Mouse (Mus musculus): ENCODE measurements at regions not wholly inside any gene's neighbourhood (a gene's known extent, or its start where the extent isn't known, plus 50 kb on each side); places are given as distances from the start of the nearest gene placed in this dataset.
"Not testable (repeated sequence)": the region's sequence is repeated elsewhere in the genome, so short reads cannot be mapped to it uniquely, and the experiment has no call there.

GRCm38 (mm10) chr10:26577087-26577486 lies 176.1 kb upstream of the Arhgap18 start:
- DNase-seq (ENCODE audit: low spot score): no peak

GRCm38 (mm10) chr10:26585106-26585505 lies 168.1 kb upstream of the Arhgap18 start:
- no peak for DNase-seq (ENCODE audit: low spot score)

- not testable (repeated sequence) for DNase-seq (ENCODE audit: low spot score)
Observed at GRCm38 (mm10) chr10:26607081-26607480, 146.1 kb upstream of the Arhgap18 start.

GRCm38 (mm10) chr10:26611246-26611645 lies 142.0 kb upstream of the Arhgap18 start:
- no peak for DNase-seq (ENCODE audit: low spot score)

GRCm38 (mm10) chr10:26630196-26630760 lies 122.9 kb upstream of the Arhgap18 start:
- DNase-seq (ENCODE audit: low spot score): no peak

GRCm38 (mm10) chr10:26632266-26632665 lies 121.0 kb upstream of the Arhgap18 start:
- no peak for DNase-seq (ENCODE audit: low spot score)

GRCm38 (mm10) chr10:26637459-26637858 lies 115.8 kb upstream of the Arhgap18 start:
- DNase-seq (ENCODE audit: low spot score): no peak

GRCm38 (mm10) chr10:26638056-26638455 lies 115.2 kb upstream of the Arhgap18 start:
- DNase-seq (ENCODE audit: low spot score): no peak

- DNase-seq (ENCODE audit: low spot score): no peak
Observed at GRCm38 (mm10) chr10:26639118-26639517, 114.1 kb upstream of the Arhgap18 start.

GRCm38 (mm10) chr10:26653103-26653502 lies 100.1 kb upstream of the Arhgap18 start:
- no peak for DNase-seq (ENCODE audit: low spot score)

GRCm38 (mm10) chr10:26664270-26664669 lies 89.0 kb upstream of the Arhgap18 start:
- no peak for DNase-seq (ENCODE audit: low spot score)

GRCm38 (mm10) chr10:26679500-26680227 lies 73.6 kb upstream of the Arhgap18 start:
- DNase-seq (ENCODE audit: low spot score): no peak

GRCm38 (mm10) chr10:26694761-26695160 lies 58.5 kb upstream of the Arhgap18 start:
- no peak for DNase-seq (ENCODE audit: low spot score)

- DNase-seq (ENCODE audit: low spot score): no peak
Observed at GRCm38 (mm10) chr10:26695212-26695933, 57.8 kb upstream of the Arhgap18 start.

Measured in layer of hippocampus, adult 9-10 months (tissue).